Mouse (Mus musculus) retina, postnatal 7 days (tissue): ENCODE measurements at regions not wholly inside any gene's neighbourhood (a gene's known extent, or its start where the extent isn't known, plus 50 kb on each side); places are given as distances from the start of the nearest gene placed in this dataset.

Experiments used
- DNase-seq: peaks from one replicate; pipeline ENCODE4 v3.0.0-alpha.2; 2012; ENCODE audit warnings: low read depth, low spot score

GRCm38 (mm10) chr9:14174324-14175040, 100.4 kb upstream of the Sesn3 start:
- no peak for DNase-seq

GRCm38 (mm10) chr9:14175041-14175881, 99.6 kb upstream of the Sesn3 start:
- DNase-seq: no peak

GRCm38 (mm10) chr9:14179777-14180176, 95.1 kb upstream of the Sesn3 start:
- no peak for DNase-seq

GRCm38 (mm10) chr9:14184261-14184660, 90.6 kb upstream of the Sesn3 start:
- no peak for DNase-seq

- no peak for DNase-seq
Observed at GRCm38 (mm10) chr9:14185681-14186080, 89.2 kb upstream of the Sesn3 start.

GRCm38 (mm10) chr9:14187753-14188152, 87.1 kb upstream of the Sesn3 start:
- DNase-seq: no peak

- DNase-seq: no peak
Observed at GRCm38 (mm10) chr9:14188504-14188903, 86.4 kb upstream of the Sesn3 start.

- DNase-seq: no peak
Observed at GRCm38 (mm10) chr9:14190660-14191059, 84.2 kb upstream of the Sesn3 start.

GRCm38 (mm10) chr9:14194748-14195147, 80.1 kb upstream of the Sesn3 start:
- DNase-seq: no peak

GRCm38 (mm10) chr9:14199116-14199515, 75.8 kb upstream of the Sesn3 start:
- DNase-seq: no peak

GRCm38 (mm10) chr9:14199983-14200700, 74.7 kb upstream of the Sesn3 start:
- DNase-seq: no peak

GRCm38 (mm10) chr9:14200852-14201251, 74.0 kb upstream of the Sesn3 start:
- DNase-seq: no peak

- DNase-seq: no peak
Observed at GRCm38 (mm10) chr9:14202551-14203306, 72.1 kb upstream of the Sesn3 start.

- DNase-seq: no peak
Observed at GRCm38 (mm10) chr9:14203307-14203695, 71.6 kb upstream of the Sesn3 start.

GRCm38 (mm10) chr9:14203768-14204416, 71.0 kb upstream of the Sesn3 start:
- no peak for DNase-seq

GRCm38 (mm10) chr9:14204817-14205216, 70.0 kb upstream of the Sesn3 start:
- DNase-seq: no peak

- DNase-seq: no peak
Observed at GRCm38 (mm10) chr9:14206838-14207560, 67.9 kb upstream of the Sesn3 start.

GRCm38 (mm10) chr9:14207561-14207936, 67.3 kb upstream of the Sesn3 start:
- no peak for DNase-seq

GRCm38 (mm10) chr9:14213283-14213682, 61.6 kb upstream of the Sesn3 start:
- DNase-seq: no peak

GRCm38 (mm10) chr9:14215171-14215782, 59.6 kb upstream of the Sesn3 start:
- no peak for DNase-seq
